9 mouse cellular contexts compared by ENCODE assay signal in the genomic region with DNA sequence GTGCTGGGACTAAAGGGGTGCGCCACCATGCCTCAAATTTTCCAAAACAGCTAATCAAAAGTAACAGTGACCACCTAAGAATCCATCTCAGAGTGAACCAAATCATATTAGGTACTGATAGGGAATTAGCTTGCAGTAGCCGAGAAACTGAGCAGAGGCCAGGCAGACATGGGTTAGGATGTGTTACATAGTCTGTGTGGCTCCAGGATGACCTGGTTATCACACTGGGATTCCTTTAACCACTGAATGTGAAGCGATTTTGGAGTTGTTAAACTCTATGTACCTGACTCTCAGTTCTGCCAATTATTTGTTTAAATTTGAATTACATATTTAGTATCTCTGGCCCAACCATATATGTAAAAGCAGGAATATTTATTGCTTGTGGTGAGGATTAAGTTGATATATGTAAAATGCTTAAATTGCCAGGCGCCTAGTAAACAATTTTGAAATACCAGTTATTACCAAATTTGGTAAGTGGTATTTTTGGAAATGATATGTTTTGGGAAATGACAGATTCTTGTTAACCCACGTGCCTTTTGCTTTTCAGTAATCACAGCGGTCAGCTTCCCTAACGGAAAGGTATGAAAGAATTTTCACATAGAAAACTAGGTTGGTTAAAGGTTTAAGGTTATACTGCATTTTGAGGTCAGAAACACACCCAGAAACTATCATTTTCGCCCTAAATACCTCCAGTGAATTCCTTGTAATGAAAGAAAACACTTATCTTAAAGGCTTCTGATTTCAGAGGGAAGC. TPM values are rescaled to one million over a fixed set of nuclear protein-coding genes. Genes with fewer than 3 reads are reported as not detected.
DNase-seq lines count a peak whose midpoint lies in the region; ATAC-seq lines count a peak whose summit lies in the region.
"Had no signal": no experiment of that assay in that cellular context is flagged by ENCODE, and none has a peak within 500 bp of the region (broad histone marks: within the 10 kb centered on the region; RNA-seq: fewer than 3 reads in every experiment).

No protein-coding gene starts in this region.

- peaks cover 30% of the 10 kb centered on the region for H3K4me1 ChIP-seq in erythroblast, embryonic 14.5 days (ENCODE audit: control insufficient read depth)
- peaks cover 29% of the 10 kb centered on the region for H3K4me1 ChIP-seq in forebrain, embryonic 15.5 days
- peaks cover 28% of the 10 kb centered on the region for H3K4me1 ChIP-seq in liver, embryonic 15.5 days (replicated peaks)

- H3K36me3 ChIP-seq in erythroblast, embryonic 14.5 days (ENCODE audit: control insufficient read depth), result peaks cover 8% of the 10 kb centered on the region
- H3K36me3 ChIP-seq in forebrain, embryonic 15.5 days, result no peaks in the 10 kb centered on the region
- no peaks in the 10 kb centered on the region for H3K36me3 ChIP-seq in liver, embryonic 15.5 days (replicated peaks)

- WGBS in forebrain, embryonic 15.5 days, result 48% methylated on average over 8 of the region's 8 CpGs
- 38% methylated on average over 8 of the region's 8 CpGs for WGBS in liver, embryonic 15.5 days (ENCODE audit: insufficient replicate concordance)

- H3K27me3 ChIP-seq in erythroblast, embryonic 14.5 days (ENCODE audit: control insufficient read depth), result peaks cover 25% of the 10 kb centered on the region
- H3K27me3 ChIP-seq in forebrain, embryonic 15.5 days, result no peaks in the 10 kb centered on the region; the same call in 1 of the 2 replicates
- peaks cover 26% of the 10 kb centered on the region for H3K27me3 ChIP-seq in liver, embryonic 15.5 days

- DNase-seq in A20 (ENCODE audit: low read depth, low spot score), result peak; percentile 53
- no peak for DNase-seq in right cerebral cortex, postnatal 25 days
- DNase-seq in left cerebral cortex, adult 11 months (ENCODE audit: low spot score), result no peak
- no peak for DNase-seq in adrenal gland, postnatal 10 days

- H3K9me3 ChIP-seq in erythroblast, embryonic 14.5 days (ENCODE audit: control insufficient read depth, low read length), result no peaks in the 10 kb centered on the region
- no peaks in the 10 kb centered on the region for H3K9me3 ChIP-seq in forebrain, embryonic 15.5 days
- H3K9me3 ChIP-seq in liver, embryonic 15.5 days (replicated peaks), result no peaks in the 10 kb centered on the region

- ATAC-seq in erythroblast, adult 5-6 weeks (replicated peaks; ENCODE audit: low FRiP score, poor library complexity, severe bottlenecking), result no peak
- peak; percentile 14; the same call in 1 of the 2 replicates for ATAC-seq in forebrain, embryonic 15.5 days (replicated peaks)
- no peak for ATAC-seq in liver, embryonic 15.5 days (ENCODE audit: insufficient read depth)

- peak overlapping the region; percentile 40 for H3K9ac ChIP-seq in forebrain, embryonic 15.5 days (replicated peaks)
- no peak overlapping the region; the same call in 1 of the 2 replicates for H3K9ac ChIP-seq in liver, embryonic 15.5 days

- H3K27ac ChIP-seq in forebrain, embryonic 15.5 days (replicated peaks), result peak overlapping the region; percentile 78
- peak overlapping the region; percentile 58 for H3K27ac ChIP-seq in liver, embryonic 15.5 days (replicated peaks)

- H3K4me2 ChIP-seq in forebrain, embryonic 15.5 days (replicated peaks), result peak overlapping the region; percentile 42
- peak overlapping the region; percentile 70 for H3K4me2 ChIP-seq in liver, embryonic 15.5 days

- peak overlapping the region; percentile 88 for H3K4me3 ChIP-seq in erythroblast, embryonic 14.5 days (replicated peaks)
- H3K4me3 ChIP-seq in forebrain, embryonic 15.5 days, result peak overlapping the region; percentile 51
- peak overlapping the region; percentile 75 for H3K4me3 ChIP-seq in liver, embryonic 15.5 days (replicated peaks)

RNA-seq across cellular contexts. Expression of a gene that starts 0.6 kb away (rescaled TPM):
- polyA plus RNA-seq in erythroblast, embryonic 14.5 days (2012), result 0.43 and 0.55 TPM in 2 replicates
- total RNA-seq in erythroblast, adult 5-6 weeks (2015; ENCODE audit: low replicate concordance), result 3.6 and 7.3 TPM in 2 replicates
- total RNA-seq in erythroblast, adult 5-6 weeks (2017; ENCODE audit: low replicate concordance), result 3.7 and 9.2 TPM in 2 replicates
- polyA plus RNA-seq in forebrain, embryonic 15.5 days (2015; fragmentation: Nextera tagmentation; extraction: Ambion mirVana), result 39.0 and 40.6 TPM in 2 replicates
- 21.4 and 24.4 TPM in 2 replicates for polyA plus RNA-seq in liver, embryonic 15.5 days (2015; fragmentation: Nextera tagmentation; extraction: Ambion mirVana)
- 10 to 100 TPM; 40.1 to 52.8 TPM for total RNA-seq in adrenal gland, postnatal 10 days (2021)

RNA-seq across cellular contexts. Expression of a gene that starts 34.5 kb away (rescaled TPM):
- polyA plus RNA-seq in erythroblast, embryonic 14.5 days (2012), result 1.5 and 2.9 TPM in 2 replicates
- 18.1 and 21.7 TPM in 2 replicates for total RNA-seq in erythroblast, adult 5-6 weeks (2015; ENCODE audit: low replicate concordance)
- total RNA-seq in erythroblast, adult 5-6 weeks (2017; ENCODE audit: low replicate concordance), result 7.2 and 21.7 TPM in 2 replicates
- 136 and 151 TPM in 2 replicates for polyA plus RNA-seq in forebrain, embryonic 15.5 days (2015; fragmentation: Nextera tagmentation; extraction: Ambion mirVana)
- polyA plus RNA-seq in liver, embryonic 15.5 days (2015; fragmentation: Nextera tagmentation; extraction: Ambion mirVana), result 18.6 and 21.4 TPM in 2 replicates
- total RNA-seq in adrenal gland, postnatal 10 days (2021), result 10 to 100 TPM; 63.2 to 68.3 TPM

RNA-seq across cellular contexts. Expression of a gene that starts 37.0 kb away (rescaled TPM):
- polyA plus RNA-seq in erythroblast, embryonic 14.5 days (2012), result not detected in 2 replicates
- total RNA-seq in erythroblast, adult 5-6 weeks (2015; ENCODE audit: low replicate concordance), result not detected in 2 replicates
- total RNA-seq in erythroblast, adult 5-6 weeks (2017; ENCODE audit: low replicate concordance), result not detected in 2 replicates
- 0.18 and 0.33 TPM in 2 replicates for polyA plus RNA-seq in forebrain, embryonic 15.5 days (2015; fragmentation: Nextera tagmentation; extraction: Ambion mirVana)
- polyA plus RNA-seq in liver, embryonic 15.5 days (2015; fragmentation: Nextera tagmentation; extraction: Ambion mirVana), result 0.01 TPM in 1 of 2 replicates, not detected in the other
- 1 to 10 TPM; 3.0 to 3.4 TPM for total RNA-seq in adrenal gland, postnatal 10 days (2021)
- total RNA-seq: neutrophil, adult 5-6 weeks had no signal

RNA-seq across cellular contexts. Expression of a gene that starts 47.4 kb away (rescaled TPM):
- 0.19 and 0.24 TPM in 2 replicates for polyA plus RNA-seq in erythroblast, embryonic 14.5 days (2012)
- total RNA-seq in erythroblast, adult 5-6 weeks (2015; ENCODE audit: low replicate concordance), result 1.0 and 3.1 TPM in 2 replicates
- total RNA-seq in erythroblast, adult 5-6 weeks (2017; ENCODE audit: low replicate concordance), result 2.0 and 3.1 TPM in 2 replicates
- 10.1 and 10.6 TPM in 2 replicates for polyA plus RNA-seq in forebrain, embryonic 15.5 days (2015; fragmentation: Nextera tagmentation; extraction: Ambion mirVana)
- 1.1 and 1.3 TPM in 2 replicates for polyA plus RNA-seq in liver, embryonic 15.5 days (2015; fragmentation: Nextera tagmentation; extraction: Ambion mirVana)
- total RNA-seq in adrenal gland, postnatal 10 days (2021), result 10 to 100 TPM; 16.9 to 20.1 TPM

Comparison
In these comparisons a context has a peak if more than half of its experiments do, and no peak if none do; other contexts are left out.
1. RNA of a gene that starts 0.6 kb away (polyA plus RNA-seq): 39.0 to 40.6 TPM in forebrain, embryonic 15.5 days and 21.4 to 24.4 TPM in liver, embryonic 15.5 days; 0.43 to 0.55 TPM in erythroblast, embryonic 14.5 days; every median in the first group is over 10 times any median in the second.
2. Peak in every context shown above with its lines, with median percentiles within 50 percentile points of each other: H3K4me3 ChIP-seq.